Mouse (Mus musculus) ES-E14 (cell line): Measurements from ENCODE around the gene Zfp541. TPM values are rescaled to one million over a fixed set of nuclear protein-coding genes. Genes with fewer than 3 reads are reported as not detected.

Experiments used
- DNase-seq: peaks from one replicate; pipeline ENCODE4 v3.0.0-alpha.2; 2013; ENCODE audit warnings: low read depth, low spot score
- H3K27ac ChIP-seq: 2 replicates; pipeline ENCODE4 v1.5.1; 2012; ENCODE audit warnings: low read depth, mild to moderate bottlenecking, low read length, moderate library complexity, mixed read lengths; ENCODE audit not compliant: poor library complexity, insufficient read depth, severe bottlenecking
- H3K36me3 ChIP-seq: 2 replicates; pipeline ENCODE4 v1.6.1; 2012; ENCODE audit warnings: mild to moderate bottlenecking, low read length, moderate library complexity, mixed read lengths; ENCODE audit not compliant: control insufficient read depth, poor library complexity, insufficient read depth, severe bottlenecking
- H3K4me1 ChIP-seq, 2 experiments: fragments of 150-350 bp in 1 of 2; sonication (generic) in 1 of 2; 2 replicates each; pipeline ENCODE4 v1.6.1; 2012; ENCODE audit warnings: low read length in 2 of 2, mild to moderate bottlenecking in 1 of 2, mixed read lengths in 1 of 2; ENCODE audit not compliant: control insufficient read depth in 2 of 2, insufficient read depth in 2 of 2, poor library complexity in 1 of 2
- H3K4me3 ChIP-seq, 2 experiments: fragments of 150-350 bp in 1 of 2; sonication (generic) in 1 of 2; 2 replicates each; pipeline ENCODE4 v1.5.1; 2012; ENCODE audit warnings: low read length in 2 of 2, low read depth in 1 of 2, mild to moderate bottlenecking in 1 of 2, mixed read lengths in 1 of 2; ENCODE audit not compliant: insufficient read depth in 1 of 2, poor library complexity in 1 of 2, severe bottlenecking in 1 of 2
- H3K9ac ChIP-seq: 2 replicates; pipeline ENCODE4 v1.6.1; 2012; ENCODE audit warnings: low read depth, mild to moderate bottlenecking, low read length, mixed read lengths; ENCODE audit not compliant: poor library complexity, insufficient read depth, severe bottlenecking
- H3K9me3 ChIP-seq: fragments of 150-350 bp; sonication (generic); 2 replicates; pipeline ENCODE4 v1.6.1; 2012; ENCODE audit warnings: low read depth, mild to moderate bottlenecking, low read length; ENCODE audit not compliant: control insufficient read depth, insufficient read depth
- CHD2 ChIP-seq: IDR thresholded peaks from 2 replicates; pipeline ENCODE4 v1.6.1; 2014; ENCODE audit warnings: mild to moderate bottlenecking, low read depth, low read length, inconsistent platforms
- HCFC1 ChIP-seq: IDR thresholded peaks from 2 replicates; pipeline ENCODE4 v1.6.1; 2012; ENCODE audit warnings: low read length, inconsistent platforms, borderline replicate concordance; ENCODE audit not compliant: insufficient read depth
- MAFK ChIP-seq: IDR thresholded peaks from 2 replicates; pipeline ENCODE4 v1.6.1; 2014; ENCODE audit warnings: mild to moderate bottlenecking, low read depth, low read length, inconsistent platforms; ENCODE audit not compliant: insufficient read depth
- ZC3H11A ChIP-seq: IDR thresholded peaks from 2 replicates; pipeline ENCODE4 v1.6.1; 2012; ENCODE audit warnings: low read depth, mild to moderate bottlenecking, inconsistent platforms, low read length, borderline replicate concordance
- ZNF384 ChIP-seq: IDR thresholded peaks from 2 replicates; pipeline ENCODE4 v1.6.1; 2012; ENCODE audit warnings: low read depth, low read length, inconsistent platforms
- in situ Hi-C, 2 experiments: fragments of 600-800 bp; cut with MboI; formaldehyde crosslinking; loops; one replicate each; pipeline ENCODE4 v1.15.1; 2025; ENCODE audit warnings: low sequenced_read_pairs in 2 of 2, inconsistent platforms in 1 of 2; ENCODE audit not compliant: unreplicated experiment in 2 of 2
- total RNA-seq: library from RNA; depleted of rRNA; stranded (reverse); fragments of 300-350 nt; gene quantifications from 2 replicates; pipeline ENCODE4 v1.2.3, GENCODE M21; 2012

Gene Zfp541
- total RNA-seq, 1 experiment = 0.36 TPM

DNA sequence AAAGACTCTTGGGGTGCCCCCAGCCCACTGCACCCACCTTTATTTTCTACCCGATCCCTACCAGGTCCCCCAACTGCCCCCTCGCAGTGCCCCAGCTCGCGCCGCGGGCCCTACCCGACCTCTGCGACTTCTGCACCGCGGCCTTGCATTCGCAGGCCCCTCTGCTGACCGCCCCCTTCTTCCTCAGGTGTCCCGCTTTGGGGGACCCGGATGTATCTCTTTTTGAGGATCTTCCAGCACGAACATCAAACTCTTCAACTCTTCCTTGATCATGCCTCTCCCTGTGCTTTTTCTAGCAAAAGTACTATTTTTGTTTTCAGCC lies 446 bp downstream of the Zfp541 start:
- Histone ChIP-seq H3K9me3 (no peaks in the 10 kb centered on the region), H3K36me3 (no peaks in the 10 kb centered on the region), H3K4me3 (peak overlapping the region; percentile 6 to 28; a peak in 1 of 4 replicates), H3K27ac (no peak overlapping the region), H3K9ac (no peak overlapping the region), H3K4me1 (peaks cover 0 to 3% of the 10 kb centered on the region in 2 experiments; a peak in 2 of 4 replicates)
- no peak for DNase-seq
- in situ Hi-C loops = no loop called here
- TF ChIP-seq CHD2 = no peak
- TF ChIP-seq HCFC1 = no peak
- no peak for TF ChIP-seq MAFK
- no peak for TF ChIP-seq ZNF384
- TF ChIP-seq ZC3H11A = no peak

DNA sequence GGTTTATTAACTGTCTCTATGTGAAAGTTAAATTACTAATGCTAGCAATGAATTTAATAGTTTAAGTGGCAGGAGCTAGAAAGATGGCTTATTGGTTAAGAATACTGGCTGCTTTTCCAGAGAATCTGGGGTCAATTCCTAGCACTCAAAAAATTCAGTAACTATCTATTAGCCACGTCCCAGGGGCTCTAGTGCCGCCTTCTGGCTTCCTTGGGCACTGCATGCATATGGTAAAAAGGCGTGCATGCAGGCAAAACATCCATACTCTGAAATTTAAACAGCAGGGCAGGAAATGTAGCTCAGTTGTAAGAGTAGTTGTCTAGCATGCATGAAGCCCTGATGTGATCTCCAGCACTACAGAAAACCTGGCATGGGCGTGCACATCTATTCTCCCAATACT lies 1.9 kb downstream of the Zfp541 start:
- no peaks in the 10 kb centered on the region for H3K36me3 ChIP-seq
- H3K9ac ChIP-seq = no peak overlapping the region
- H3K9me3 ChIP-seq = no peaks in the 10 kb centered on the region
- H3K4me3 ChIP-seq = no peak overlapping the region
- H3K4me1 ChIP-seq = peaks cover 0 to 3% of the 10 kb centered on the region in 2 experiments; a peak in 2 of 4 replicates
- in situ Hi-C loops = no loop called here
- H3K27ac ChIP-seq = no peak overlapping the region
- DNase-seq = no peak
- no peak for TF ChIP-seq HCFC1
- no peak for TF ChIP-seq ZC3H11A
- no peak for TF ChIP-seq MAFK
- no peak for TF ChIP-seq CHD2
- TF ChIP-seq ZNF384 = no peak

DNA sequence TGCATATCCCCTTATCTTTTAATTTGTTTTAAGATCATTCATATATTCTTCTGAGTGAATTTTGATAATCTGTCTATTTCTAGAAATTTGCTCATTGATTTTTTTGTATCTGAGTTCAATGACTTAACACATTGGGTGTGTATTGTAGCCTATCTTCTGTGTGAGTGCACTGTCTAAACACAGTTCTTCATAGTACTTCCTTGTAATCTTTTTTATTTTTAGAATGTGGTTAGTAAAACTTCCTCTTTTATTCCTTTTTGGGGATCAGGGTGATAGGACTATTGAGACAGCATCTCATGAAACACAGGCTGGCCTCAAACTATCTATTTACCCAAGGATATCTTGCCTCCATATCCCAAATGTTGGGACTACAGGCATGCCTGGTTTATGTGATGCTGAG lies 9.2 kb downstream of the Zfp541 start:
- Histone ChIP-seq H3K4me1 (no peaks in the 10 kb centered on the region), H3K9me3 (no peaks in the 10 kb centered on the region), H3K36me3 (no peaks in the 10 kb centered on the region), H3K27ac (no peak overlapping the region), H3K4me3 (no peak overlapping the region), H3K9ac (no peak overlapping the region)
- in situ Hi-C loops = no loop called here
- DNase-seq = no peak
- no peak for TF ChIP-seq HCFC1
- TF ChIP-seq CHD2 = no peak
- TF ChIP-seq MAFK = no peak
- no peak for TF ChIP-seq ZC3H11A
- no peak for TF ChIP-seq ZNF384

- no peak overlapping the region for H3K9ac ChIP-seq
- H3K36me3 ChIP-seq = no peaks in the 10 kb centered on the region
- H3K4me1 ChIP-seq = no peaks in the 10 kb centered on the region
- no peak for TF ChIP-seq ZC3H11A
- TF ChIP-seq MAFK = no peak
- no peak for TF ChIP-seq ZNF384
- TF ChIP-seq HCFC1 = no peak
- H3K9me3 ChIP-seq = no peaks in the 10 kb centered on the region
- in situ Hi-C loops = no loop called here
- H3K4me3 ChIP-seq = no peak overlapping the region
- no peak overlapping the region for H3K27ac ChIP-seq
- no peak for DNase-seq
Measured at GRCm38 (mm10) chr7:16071906-16072305, 10.3 kb downstream of the Zfp541 start.

GRCm38 (mm10) chr7:16079947-16080346 lies 18.3 kb downstream of the Zfp541 start:
- Histone ChIP-seq H3K9me3 (no peaks in the 10 kb centered on the region), H3K4me3 (no peak overlapping the region), H3K36me3 (no peaks in the 10 kb centered on the region), H3K9ac (no peak overlapping the region), H3K27ac (no peak overlapping the region), H3K4me1 (no peaks in the 10 kb centered on the region)
- in situ Hi-C loops = no loop called here
- no peak for DNase-seq
- TF ChIP-seq ZC3H11A (no peak), MAFK (no peak), HCFC1 (no peak), CHD2 (no peak), ZNF384 (no peak)
